Mouse (Mus musculus) cerebellum, adult 2 months (tissue): ENCODE measurements at regions not wholly inside any gene's neighbourhood (a gene's known extent, or its start where the extent isn't known, plus 50 kb on each side); places are given as distances from the start of the nearest gene placed in this dataset.

Source experiments
- CTCF ChIP-seq: fragments of 200-500 bp; IDR thresholded peaks from 2 replicates; pipeline ENCODE4 v1.5.1; 2011; ENCODE audit warnings: low read depth, mild to moderate bottlenecking, control low read depth, low read length, moderate library complexity, borderline replicate concordance; ENCODE audit not compliant: insufficient read depth
- POLR2A ChIP-seq: fragments of 200-500 bp; IDR thresholded peaks from 2 replicates; pipeline ENCODE4 v1.6.1; 2011; ENCODE audit warnings: low read length, control low read depth, borderline replicate concordance; ENCODE audit not compliant: insufficient read depth

- TF ChIP-seq POLR2A: no peak
- TF ChIP-seq CTCF: no peak
Measured at GRCm38 (mm10) chr8:10794367-10795189, 213.7 kb downstream of the Irs2 start.
